17 mouse cellular contexts compared by ENCODE assay signal in the genomic region with DNA sequence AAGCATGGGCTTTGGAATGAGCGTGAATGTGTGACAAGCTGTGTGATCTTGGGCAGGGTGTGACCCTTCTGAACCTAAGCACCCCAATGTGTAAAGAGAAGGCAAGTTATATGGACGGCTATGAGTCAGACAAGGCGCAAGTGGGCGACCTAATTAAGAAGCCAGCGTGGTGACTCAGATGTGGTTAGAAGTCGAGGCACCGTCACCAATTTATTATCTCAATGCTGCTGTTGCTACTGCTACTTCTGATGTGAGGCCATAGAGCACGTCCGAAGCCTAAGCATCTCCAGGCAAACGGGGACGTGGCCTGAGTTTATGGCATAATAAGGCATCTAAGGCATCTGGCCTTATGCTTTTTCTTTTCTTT.
A peak's percentile ranks its signal among the peaks of the same experiment; 100 is the strongest.
DNase-seq lines count a peak whose midpoint lies in the region; ATAC-seq lines count a peak whose summit lies in the region.
"Had no signal": no experiment of that assay in that cellular context is flagged by ENCODE, and none has a peak within 500 bp of the region (broad histone marks: within the 10 kb centered on the region; RNA-seq: fewer than 3 reads in every experiment).

No protein-coding gene starts in this region.

- H3K27ac ChIP-seq in forebrain, embryonic 13.5 days = no peak overlapping the region
- H3K27ac ChIP-seq: heart, adult 2 months; kidney, embryonic 15.5 days; neural tube, embryonic 15.5 days; stomach, embryonic 15.5 days had no signal

- no peak overlapping the region for H3K4me3 ChIP-seq in forebrain, embryonic 13.5 days
- H3K4me3 ChIP-seq: erythroblast, embryonic 14.5 days; heart, adult 2 months; kidney, embryonic 15.5 days; midbrain, embryonic 15.5 days; neural tube, embryonic 15.5 days; stomach, embryonic 15.5 days had no signal

- WGBS in forebrain, embryonic 13.5 days = 84% methylated on average over 11 of the region's 11 CpGs

- no peaks in the 10 kb centered on the region for H3K9me3 ChIP-seq in forebrain, embryonic 13.5 days (replicated peaks)
- H3K9me3 ChIP-seq: kidney, embryonic 15.5 days; midbrain, embryonic 15.5 days; neural tube, embryonic 15.5 days; stomach, embryonic 15.5 days had no signal

- peak; percentile 76 for ATAC-seq in activated CD4-positive, CD25-positive, alpha-beta regulatory T cell, adult 4 months
- 0 out of 2 replicates have a peak, but pooled peaks have one; percentile 8 for ATAC-seq in megakaryocyte progenitor cell, adult 5-6 weeks (replicated peaks; ENCODE audit: poor library complexity)
- ATAC-seq in forebrain, embryonic 13.5 days = no peak
- ATAC-seq: midbrain, embryonic 15.5 days had no signal

- H3K4me1 ChIP-seq in forebrain, embryonic 13.5 days = peaks cover 80% of the 10 kb centered on the region

- peak; percentile 89 for DNase-seq in heart, adult 11 months
- no peak for DNase-seq in heart, postnatal 25 days (ENCODE audit: low spot score)
- DNase-seq in A20 (ENCODE audit: low read depth, low spot score) = peak; percentile 19
- no peak for DNase-seq in urinary bladder, adult 2 months (ENCODE audit: low spot score)
- no peak for DNase-seq in lung, postnatal 36 days
- DNase-seq: heart, adult 2 months; heart, postnatal 4 days; lung, embryonic 14.5 days; right cerebral cortex, postnatal 14 days had no signal

- H3K4me2 ChIP-seq in forebrain, embryonic 13.5 days = no peak overlapping the region
- H3K4me2 ChIP-seq: kidney, embryonic 15.5 days; lung, embryonic 14.5 days; midbrain, embryonic 15.5 days; neural tube, embryonic 15.5 days; stomach, embryonic 15.5 days had no signal

- H3K9ac ChIP-seq in forebrain, embryonic 13.5 days = no peak overlapping the region
- H3K9ac ChIP-seq: kidney, embryonic 15.5 days; lung, embryonic 14.5 days; midbrain, embryonic 15.5 days; neural tube, embryonic 15.5 days; stomach, embryonic 15.5 days had no signal

- H3K27me3 ChIP-seq in forebrain, embryonic 13.5 days = no peaks in the 10 kb centered on the region
- H3K27me3 ChIP-seq: kidney, embryonic 15.5 days; midbrain, embryonic 15.5 days; neural tube, embryonic 15.5 days; stomach, embryonic 15.5 days had no signal

- H3K36me3 ChIP-seq in forebrain, embryonic 13.5 days (ENCODE audit: poor library complexity, severe bottlenecking) = no peaks in the 10 kb centered on the region
- H3K36me3 ChIP-seq: kidney, embryonic 15.5 days; midbrain, embryonic 15.5 days; neural tube, embryonic 15.5 days; stomach, embryonic 15.5 days had no signal

- intact Hi-C loops in heart, postnatal 25 days (cut with DNase I) = loop anchor here (5.0 kb wide), 3 partner anchors 43 to 258 kb away; no protein-coding TSS in a partner anchor

Comparison
In these comparisons a context has a peak if more than half of its experiments do, and no peak if none do; other contexts are left out.
1. DNase-seq: peak in heart, adult 11 months (single experiment) and A20 (single experiment); none in heart, postnatal 25 days (single experiment), urinary bladder, adult 2 months (single experiment) and lung, postnatal 36 days (single experiment).